10 mouse cellular contexts compared by ENCODE assay signal in the genomic region with DNA sequence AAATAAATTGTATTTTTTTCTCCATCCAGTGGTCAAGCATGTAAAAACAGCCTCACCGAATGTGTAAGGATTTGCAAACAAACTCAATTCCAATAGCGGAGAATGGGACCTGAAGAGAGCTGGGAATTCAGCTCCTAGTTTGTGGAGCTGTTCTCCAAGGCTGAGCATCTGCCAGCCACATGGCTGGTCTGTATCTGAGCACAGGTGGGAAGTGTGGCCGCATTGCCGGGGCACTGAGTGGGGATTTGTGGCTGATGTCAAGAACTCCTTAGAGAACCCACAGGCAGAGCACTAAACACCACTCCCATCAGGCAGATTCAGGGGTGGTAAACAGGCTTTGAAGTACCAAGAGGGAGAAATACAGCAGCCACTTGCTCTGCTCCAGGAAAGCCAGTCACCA.
"Had no signal": no experiment of that assay in that cellular context is flagged by ENCODE, and none has a peak within 500 bp of the region (broad histone marks: within the 10 kb centered on the region; RNA-seq: fewer than 3 reads in every experiment).

No protein-coding gene starts in this region.

- DNase-seq: kidney, postnatal 10 days; lung, adult 2 months; lung, postnatal 4 days; retina, postnatal 1 day; right cerebral cortex, postnatal 4 days; spleen, adult 18-20 months; thymus, adult 18-20 months; thymus, postnatal 25 days had no signal

- ATAC-seq: lung, postnatal 0 days; midbrain, embryonic 15.5 days had no signal
